In the genomic region with DNA sequence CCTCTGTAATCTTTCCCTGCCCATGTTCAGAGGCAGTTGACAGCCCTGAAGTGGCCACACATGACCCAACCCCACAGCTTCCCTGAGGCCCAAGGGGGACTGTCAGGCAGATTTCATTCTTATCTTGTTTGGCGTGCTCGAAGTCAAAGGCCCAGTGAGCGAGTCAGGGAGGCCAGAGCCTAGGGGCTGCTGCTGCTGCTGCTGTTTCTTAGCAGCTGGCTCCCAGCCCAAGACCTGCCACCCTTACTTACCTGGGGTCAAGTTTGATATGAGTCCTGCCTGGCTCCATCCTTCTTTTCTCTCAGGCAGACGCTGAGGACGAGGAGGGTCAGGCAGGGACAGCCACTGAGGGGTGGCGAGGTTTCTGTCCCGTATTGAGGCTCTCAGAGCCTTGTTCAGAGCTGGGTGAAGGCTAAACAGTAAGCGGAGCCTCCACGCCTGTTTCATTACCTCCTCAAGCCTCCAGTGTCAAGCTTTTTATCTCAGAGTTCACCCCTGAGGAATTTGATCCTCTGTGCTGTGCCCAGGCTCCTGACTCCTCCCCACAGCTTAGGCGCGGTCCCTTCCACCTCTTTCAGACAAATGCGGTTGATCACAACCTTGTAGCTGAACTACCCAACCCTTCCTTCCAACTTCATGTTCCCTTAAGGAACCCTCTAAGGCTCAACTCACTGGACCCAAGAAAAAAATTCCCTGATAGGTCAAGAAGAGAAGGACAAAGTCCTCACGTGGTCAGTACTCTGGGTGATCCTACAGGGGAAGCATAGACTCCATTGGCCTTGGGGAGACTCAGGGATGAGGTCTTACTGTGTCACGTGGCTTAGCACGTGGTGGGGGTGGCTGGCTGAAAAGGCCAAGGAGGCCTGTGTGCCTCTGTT, we compare ENCODE assay signal across 11 mouse cellular contexts. TPM values are rescaled to one million over a fixed set of nuclear protein-coding genes. Genes with fewer than 3 reads are reported as not detected.
DNase-seq lines count a peak whose midpoint lies in the region; ATAC-seq and TF ChIP-seq lines count a peak whose summit lies in the region.
"Had no signal": no experiment of that assay in that cellular context is flagged by ENCODE, and none has a peak within 500 bp of the region (broad histone marks: within the 10 kb centered on the region; RNA-seq: fewer than 3 reads in every experiment).

TSS of gene Slc51a (minus strand) at position 646 of the 878 bp plus-strand sequence.

- no peaks in the 10 kb centered on the region for H3K36me3 ChIP-seq in heart, embryonic 10.5 days
- H3K36me3 ChIP-seq in intestine, embryonic 16.5 days (ENCODE audit: control insufficient read depth, insufficient read depth, low read length), result 0 out of 2 replicates have a peak, but pooled peaks cover 3% of the 10 kb centered on the region
- H3K36me3 ChIP-seq in liver, embryonic 14.5 days (replicated peaks; ENCODE audit: control insufficient read depth, insufficient read depth, low read depth), result no peaks in the 10 kb centered on the region
- no peaks in the 10 kb centered on the region for H3K36me3 ChIP-seq in midbrain, embryonic 15.5 days (replicated peaks)

- H3K4me1 ChIP-seq in heart, embryonic 10.5 days, result peaks cover 47% of the 10 kb centered on the region
- peaks cover 11% of the 10 kb centered on the region; the same call in 1 of the 2 replicates for H3K4me1 ChIP-seq in intestine, embryonic 16.5 days (ENCODE audit: control insufficient read depth, insufficient read depth, low read length)
- H3K4me1 ChIP-seq in liver, embryonic 14.5 days (replicated peaks; ENCODE audit: control insufficient read depth in 2 of 2, insufficient read depth in 2 of 2, low read length in 1 of 2), result peaks cover 12 to 19% of the 10 kb centered on the region in 2 experiments
- no peaks in the 10 kb centered on the region for H3K4me1 ChIP-seq in midbrain, embryonic 15.5 days

- H3K4me2 ChIP-seq in intestine, embryonic 16.5 days (ENCODE audit: low read depth, low read length), result peak within 1 kb of the TSS; percentile 38
- peak within 1 kb of the TSS; percentile 58 for H3K4me2 ChIP-seq in liver, embryonic 14.5 days (ENCODE audit: low read depth)
- H3K4me2 ChIP-seq in midbrain, embryonic 15.5 days, result no peak within 1 kb of the TSS
- H3K4me2 ChIP-seq: lung, embryonic 14.5 days had no signal

- peak; percentile 94 for DNase-seq in heart, embryonic 10.5 days (ENCODE audit: low spot score)
- DNase-seq in heart, postnatal 36 days, result no peak
- peak; percentile 49 for DNase-seq in R1 (ENCODE audit: low read depth, low spot score)
- DNase-seq in liver, embryonic 14.5 days (ENCODE audit: low read depth in 3 of 3, low spot score in 3 of 3), result peak in 2 of 3 experiments; percentile 60 to 63
- DNase-seq in gastrocnemius, adult 8-10 months (ENCODE audit: low spot score in 2 of 2), result no peak
- no peak for DNase-seq in left cerebral cortex, adult 8-10 months (ENCODE audit: low spot score in 2 of 2)
- DNase-seq: layer of hippocampus, adult 9-11 months; lung, embryonic 14.5 days had no signal

- 23% methylated on average over 15 of the region's 15 CpGs for WGBS in heart, embryonic 10.5 days
- WGBS in intestine, embryonic 16.5 days, result 33% methylated on average over 15 of the region's 15 CpGs
- WGBS in liver, embryonic 14.5 days (ENCODE audit: insufficient replicate concordance), result 18% methylated on average over 15 of the region's 15 CpGs
- 60% methylated on average over 15 of the region's 15 CpGs for WGBS in midbrain, embryonic 15.5 days

- H3K27ac ChIP-seq in heart, embryonic 10.5 days, result peak within 1 kb of the TSS; percentile 79
- H3K27ac ChIP-seq in intestine, embryonic 16.5 days (ENCODE audit: low read length), result peak within 1 kb of the TSS; percentile 97
- peak within 1 kb of the TSS; percentile 52 for H3K27ac ChIP-seq in liver, embryonic 14.5 days
- H3K27ac ChIP-seq in midbrain, embryonic 15.5 days, result no peak within 1 kb of the TSS

- TF ChIP-seq EP300 in liver, embryonic 14.5 days (IDR thresholded peaks at IDR 0.05; ENCODE audit: low read depth), result peak; percentile 72

- H3K4me3 ChIP-seq in heart, embryonic 10.5 days, result peak within 1 kb of the TSS; percentile 8; the same call in 1 of the 2 replicates
- H3K4me3 ChIP-seq in intestine, embryonic 16.5 days (ENCODE audit: low read length), result peak within 1 kb of the TSS; percentile 42
- H3K4me3 ChIP-seq in liver, embryonic 14.5 days (ENCODE audit: insufficient read depth in 1 of 2, low read depth in 2 of 2, low read length in 2 of 2), result no peak within 1 kb of the TSS
- no peak within 1 kb of the TSS for H3K4me3 ChIP-seq in midbrain, embryonic 15.5 days

- no peaks in the 10 kb centered on the region for H3K9me3 ChIP-seq in heart, embryonic 10.5 days
- no peaks in the 10 kb centered on the region for H3K9me3 ChIP-seq in intestine, embryonic 16.5 days (ENCODE audit: control insufficient read depth, low read length)
- H3K9me3 ChIP-seq in liver, embryonic 14.5 days (ENCODE audit: control insufficient read depth, low read length), result no peaks in the 10 kb centered on the region
- H3K9me3 ChIP-seq in midbrain, embryonic 15.5 days, result no peaks in the 10 kb centered on the region

- no peaks in the 10 kb centered on the region for H3K27me3 ChIP-seq in heart, embryonic 10.5 days (ENCODE audit: insufficient read depth, poor library complexity, severe bottlenecking)
- H3K27me3 ChIP-seq in intestine, embryonic 16.5 days (replicated peaks; ENCODE audit: control insufficient read depth, insufficient read depth, low read length), result no peaks in the 10 kb centered on the region
- no peaks in the 10 kb centered on the region for H3K27me3 ChIP-seq in liver, embryonic 14.5 days (ENCODE audit: control insufficient read depth, insufficient read depth, low read length)
- H3K27me3 ChIP-seq in midbrain, embryonic 15.5 days (replicated peaks), result no peaks in the 10 kb centered on the region

- peak; percentile 76 for ATAC-seq in intestine, embryonic 16.5 days
- peak; percentile 89 for ATAC-seq in liver, embryonic 14.5 days (ENCODE audit: insufficient read depth)
- ATAC-seq in midbrain, embryonic 15.5 days (replicated peaks), result no peak

- H3K9ac ChIP-seq in intestine, embryonic 16.5 days (ENCODE audit: low read depth, low read length), result peak within 1 kb of the TSS; percentile 59
- H3K9ac ChIP-seq in liver, embryonic 14.5 days (replicated peaks), result 0 out of 2 replicates have a peak within 1 kb of the TSS, but pooled peaks have one; percentile 24
- H3K9ac ChIP-seq in midbrain, embryonic 15.5 days, result no peak within 1 kb of the TSS
- H3K9ac ChIP-seq: lung, embryonic 14.5 days had no signal

- no peak for TF ChIP-seq CTCF in liver, embryonic 14.5 days (IDR thresholded peaks at IDR 0.05; ENCODE audit: low read depth)

- intact Hi-C loops in heart, postnatal 36 days (cut with DNase I), result no loop called here

RNA-seq across cellular contexts. Expression of gene Slc51a, which starts in this region (rescaled TPM):
- 4.2 and 5.1 TPM in 2 replicates for polyA plus RNA-seq in heart, embryonic 10.5 days (2016; fragmentation: Nextera tagmentation; extraction: Ambion mirVana)
- total RNA-seq in heart, postnatal 36 days (2021), result under 1 TPM; 0.38 to 0.44 TPM
- polyA plus RNA-seq in intestine, embryonic 16.5 days (2015; fragmentation: Nextera tagmentation; extraction: Ambion mirVana), result 157 and 177 TPM in 2 replicates
- polyA plus RNA-seq in liver, embryonic 14.5 days (2012; rRNA removed), result 0.16 and 0.25 TPM in 2 replicates
- 1.1 and 1.2 TPM in 2 replicates for polyA plus RNA-seq in liver, embryonic 14.5 days (2014; fragmentation: Nextera tagmentation; extraction: Ambion mirVana)
- not detected for total RNA-seq in gastrocnemius, adult 8-10 months (2022)
- total RNA-seq in left cerebral cortex, adult 8-10 months (2022), result not detected
- polyA plus RNA-seq in midbrain, embryonic 15.5 days (2015; fragmentation: Nextera tagmentation; extraction: Ambion mirVana), result 0.20 and 0.50 TPM in 2 replicates
- total RNA-seq: gastrocnemius, adult 18-20 months had no signal

Comparison
In these comparisons a context has a peak if more than half of its experiments do, and no peak if none do; other contexts are left out.
1. RNA of gene Slc51a (polyA plus RNA-seq): 157 to 177 TPM in intestine, embryonic 16.5 days; 4.2 to 5.1 TPM in heart, embryonic 10.5 days, 0.16 to 1.2 TPM in liver, embryonic 14.5 days and 0.20 to 0.50 TPM in midbrain, embryonic 15.5 days; every median in the first group is over 10 times any median in the second.
2. DNase-seq: peak in heart, embryonic 10.5 days (single experiment), R1 (single experiment) and liver, embryonic 14.5 days (2 of 3); none in heart, postnatal 36 days (0 of 2), gastrocnemius, adult 8-10 months (0 of 2) and left cerebral cortex, adult 8-10 months (0 of 2).
3. H3K4me3 ChIP-seq: peak in heart, embryonic 10.5 days (single experiment) and intestine, embryonic 16.5 days (single experiment); none in liver, embryonic 14.5 days (0 of 2) and midbrain, embryonic 15.5 days (single experiment).